Mouse (Mus musculus) left cerebral cortex, adult 9 months (tissue): ENCODE measurements around the gene Hoxb7.

Experiments
- DNase-seq, 2 experiments: peaks; one replicate each; pipeline ENCODE4 v3.0.0; 2022; ENCODE audit warnings: low spot score in 2 of 2

The Hoxb7 gene

DNA sequence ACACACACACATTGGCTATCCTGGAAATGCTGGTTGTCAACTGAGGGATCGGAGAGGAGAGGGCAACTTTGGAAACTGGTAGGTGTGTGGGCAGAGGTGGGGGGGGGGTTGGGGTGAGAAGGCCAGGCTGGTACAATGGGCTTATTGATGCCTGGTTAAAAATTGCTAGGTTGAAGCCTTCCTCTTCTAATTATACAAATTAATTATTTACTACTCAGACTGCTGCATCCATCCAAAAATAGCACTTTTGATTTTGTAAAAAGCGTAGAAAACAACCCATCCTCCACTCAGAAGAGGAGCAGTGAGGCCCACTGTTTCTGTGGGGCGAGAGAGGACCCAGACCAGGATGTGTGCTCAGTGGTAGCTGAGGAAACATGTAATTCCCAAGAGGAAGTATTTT lies 48.6 kb downstream of the Hoxb7 start:
- no peak for DNase-seq

DNA sequence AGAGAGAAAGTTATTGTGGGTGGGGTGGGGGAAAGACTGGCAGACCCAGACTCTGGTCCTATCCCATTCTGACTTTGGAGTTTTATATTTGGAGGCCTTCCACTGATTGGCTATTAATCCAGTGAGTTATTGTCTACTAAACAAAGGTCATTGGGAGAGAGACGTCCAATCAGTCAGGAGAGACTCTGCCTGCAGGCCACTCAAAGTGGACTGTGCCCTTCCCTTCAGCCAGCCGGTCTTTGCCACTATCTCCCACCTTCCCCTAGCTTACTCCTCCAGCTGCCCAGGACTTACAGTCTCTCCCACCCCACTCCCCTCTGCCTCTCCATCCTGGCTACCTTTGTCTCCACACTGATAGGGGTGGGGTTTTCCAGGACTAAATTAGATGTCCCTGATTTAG lies 50.2 kb downstream of the Hoxb7 start:
- no peak for DNase-seq

DNA sequence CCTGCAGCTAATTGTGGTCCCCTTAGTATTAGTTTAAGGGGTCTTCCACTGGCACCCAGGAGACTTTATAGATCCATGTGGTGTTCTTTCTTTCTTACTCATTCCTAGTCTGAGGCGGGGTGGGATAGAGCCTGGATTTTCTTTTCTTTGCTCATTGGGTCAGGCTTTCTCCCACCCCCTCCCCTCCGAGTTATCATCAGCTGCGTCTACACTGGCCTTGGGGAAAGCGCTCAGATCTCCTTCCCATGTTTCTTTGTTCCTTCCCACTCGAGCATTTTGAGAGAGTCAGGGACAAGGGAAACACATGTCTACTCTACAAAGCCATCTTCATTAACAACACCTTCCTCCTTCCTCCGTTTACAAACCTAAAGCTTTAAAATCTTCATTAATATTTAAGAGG lies 50.6 kb downstream of the Hoxb7 start:
- no peak for DNase-seq

DNA sequence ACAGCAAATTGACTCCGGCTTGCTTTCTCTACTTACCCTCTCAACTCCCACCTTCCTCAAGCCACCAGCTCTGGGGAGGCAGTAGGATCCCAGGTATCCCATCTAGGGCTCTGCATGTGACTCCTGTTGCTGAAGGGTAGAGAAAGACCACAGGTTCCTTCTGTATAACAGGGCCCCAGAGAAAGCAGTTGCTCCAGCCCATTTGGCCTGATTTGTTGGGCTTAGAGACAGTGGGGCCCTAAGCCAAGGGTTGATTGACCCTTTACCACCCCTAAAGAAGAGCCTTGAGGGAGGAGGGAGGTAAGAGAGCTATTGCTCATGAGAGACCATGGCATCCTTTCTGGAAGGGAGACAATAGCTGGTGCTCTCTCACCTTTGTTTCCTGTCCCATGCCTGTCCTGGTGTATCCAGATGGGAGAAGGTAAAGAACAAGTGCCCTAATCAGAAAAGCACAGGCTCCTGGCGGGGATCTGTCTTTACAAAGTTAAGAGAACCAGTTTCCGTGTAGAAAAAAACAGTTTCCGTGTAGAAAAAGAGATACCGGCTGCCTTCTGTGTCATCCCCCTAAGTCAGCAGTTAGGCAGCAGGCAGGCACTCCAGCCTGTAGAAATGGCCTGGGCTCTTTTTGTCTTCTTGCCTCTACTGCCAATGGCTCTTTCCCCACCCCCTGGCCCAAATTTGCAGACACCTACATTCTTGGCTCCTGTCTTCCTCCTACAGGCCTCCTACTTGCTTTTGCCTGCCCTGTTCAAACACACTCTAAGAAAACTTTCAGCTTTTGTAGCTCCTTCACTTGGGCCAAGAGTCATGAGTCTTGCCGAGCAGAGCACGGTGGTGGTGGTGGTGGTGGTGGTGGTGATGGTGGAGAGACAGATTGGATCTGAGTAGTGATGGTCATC lies 52.8 kb downstream of the Hoxb7 start:
- DNase-seq, result no peak
